In genomic region chr1:161999882-162000371, GRCm38 (mm10) we compare ENCODE assay signal across 8 mouse cellular contexts. TPM values are rescaled to one million over a fixed set of nuclear protein-coding genes. Genes with fewer than 3 reads are reported as not detected.
DNase-seq lines count a peak whose midpoint lies in the region; TF ChIP-seq lines count a peak whose summit lies in the region.

No protein-coding gene starts in this region.

- DNase-seq in right cerebral cortex, adult 18-20 months: peak; percentile 67
- no peak for DNase-seq in right cerebral cortex, postnatal 14 days
- peak; percentile 43 to 47 for DNase-seq in cerebellum, postnatal 25 days
- peak; percentile 52 to 71 for DNase-seq in frontal cortex, postnatal 36 days (ENCODE audit: low spot score in 2 of 2)
- peak; percentile 85 for DNase-seq in induced T-regulatory cell, adult 2 months (ENCODE audit: low read depth)
- DNase-seq in left cerebral cortex, adult 2 months (ENCODE audit: extremely low spot score in 1 of 2, low spot score in 2 of 2): peak in 1 of 2 experiments; percentile 52
- peak; percentile 60 for DNase-seq in skeletal muscle tissue, adult 2 months (ENCODE audit: low read depth, low spot score)

- peaks cover 38% of the 10 kb centered on the region for H3K4me1 ChIP-seq in megakaryocyte, embryonic 14.5 days

- no peaks in the 10 kb centered on the region for H3K9me3 ChIP-seq in megakaryocyte, embryonic 14.5 days

- H3K4me3 ChIP-seq in left cerebral cortex, adult 2 months: no peak overlapping the region
- H3K4me3 ChIP-seq in megakaryocyte, embryonic 14.5 days (replicated peaks): peak overlapping the region; percentile 80

- intact Hi-C loops in left cerebral cortex, adult 2 months (cut with DNase I): loop anchor here (2.0 kb wide), 1 partner anchor 313 kb away; no protein-coding TSS in a partner anchor

- no peaks in the 10 kb centered on the region for H3K27me3 ChIP-seq in megakaryocyte, embryonic 14.5 days (replicated peaks)

- peak; percentile 94 for TF ChIP-seq CTCF in left cerebral cortex, adult 2 months (IDR thresholded peaks at IDR 0.05)

- H3K36me3 ChIP-seq in megakaryocyte, embryonic 14.5 days (replicated peaks; ENCODE audit: low read length): no peaks in the 10 kb centered on the region

- peak overlapping the region; percentile 61 for H3K27ac ChIP-seq in left cerebral cortex, adult 2 months

RNA-seq across cellular contexts. Expression of gene 4930558K02Rik, which starts 20.5 kb away (rescaled TPM):
- not detected for total RNA-seq in left cerebral cortex, adult 2 months (2021)
- polyA plus RNA-seq in megakaryocyte, embryonic 14.5 days (2012; ENCODE audit: insufficient read depth, low replicate concordance): not detected in 2 replicates

RNA-seq across cellular contexts. Expression of gene Pigc, which starts 30.9 kb away (rescaled TPM):
- total RNA-seq in left cerebral cortex, adult 2 months (2021): 10 to 100 TPM; 13.2 to 13.6 TPM
- 0.63 TPM in 1 of 2 replicates, not detected in the other for polyA plus RNA-seq in megakaryocyte, embryonic 14.5 days (2012; ENCODE audit: insufficient read depth, low replicate concordance)
